Mouse (Mus musculus) layer of hippocampus, postnatal 36 days (tissue): Measurements from ENCODE around the gene Ksr2. TPM values are rescaled to one million over a fixed set of nuclear protein-coding genes. Genes with fewer than 3 reads are reported as not detected.
A peak's percentile ranks its signal among the peaks of the same experiment; 100 is the strongest.

Experiments used
- DNase-seq, 2 experiments: peaks; one replicate each; pipeline ENCODE4 v3.0.0; 2022
- total RNA-seq, 2 experiments: library from RNA; stranded (reverse); gene quantifications; 2 replicates each; pipeline ENCODE4 v1.2.3; 2021

Gene Ksr2
- total RNA-seq, 2 experiments from 2014 or later = 34.6 to 42.0 TPM

DNA sequence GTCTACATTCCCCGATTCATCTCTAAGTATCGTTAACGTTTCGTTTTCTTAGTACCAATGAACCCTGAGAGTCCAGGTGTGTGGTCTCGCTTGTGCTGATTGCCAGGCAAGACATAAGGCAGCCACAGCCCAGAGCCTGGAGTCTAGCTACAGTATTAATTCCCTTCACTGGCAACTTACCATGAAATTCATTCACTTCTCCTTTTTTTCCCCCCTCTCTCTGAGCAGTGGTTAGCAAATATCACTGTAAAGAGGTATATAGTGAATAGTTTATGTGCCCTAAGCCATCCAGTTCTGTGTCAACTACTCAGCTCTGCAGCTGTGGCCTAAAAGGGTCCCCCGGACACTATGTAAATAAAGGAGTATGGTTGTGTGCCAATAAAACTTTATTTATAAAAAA is 71.6 kb downstream of the Ksr2 start:
- no peak for DNase-seq

DNA sequence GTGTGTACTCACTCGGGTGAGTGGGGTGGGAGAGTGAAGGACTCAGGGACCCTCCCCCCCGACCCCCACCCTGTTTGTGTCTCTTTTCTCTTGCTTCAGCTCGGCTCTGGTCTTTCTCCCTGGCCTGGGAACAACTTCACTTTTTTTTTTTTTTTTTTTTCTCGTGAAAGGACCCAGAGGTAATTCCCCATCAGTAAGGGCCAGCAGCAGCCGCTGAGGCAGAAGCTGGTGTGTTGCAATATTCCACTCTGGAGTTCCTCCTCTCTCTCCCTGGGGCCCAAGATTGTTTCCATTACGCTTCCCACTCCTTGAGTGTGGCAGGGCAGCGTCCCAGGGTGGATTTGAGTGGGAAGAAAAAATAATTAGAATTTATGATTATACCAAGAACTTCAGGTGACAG is 72.3 kb downstream of the Ksr2 start:
- DNase-seq = no peak

DNA sequence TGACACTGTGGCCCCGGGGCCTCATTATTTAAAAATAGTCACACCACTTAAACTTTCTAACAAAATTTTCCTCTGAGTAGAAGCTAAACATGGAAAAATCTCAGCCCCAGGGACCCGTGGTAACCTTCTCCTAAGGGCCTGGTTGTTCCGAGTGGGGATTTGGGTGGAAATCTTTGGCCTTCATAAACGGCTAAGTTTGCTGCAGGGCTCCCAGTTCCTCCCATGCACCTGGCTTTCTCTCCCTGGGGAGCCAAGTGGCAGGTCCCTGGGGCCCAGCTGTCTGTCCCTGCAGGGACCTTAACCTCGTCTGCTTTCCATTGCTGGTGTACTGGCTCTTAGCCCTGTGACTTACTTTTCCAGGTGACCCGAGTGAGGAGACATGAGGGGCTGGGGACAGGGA is 74.4 kb downstream of the Ksr2 start:
- no peak for DNase-seq

DNA sequence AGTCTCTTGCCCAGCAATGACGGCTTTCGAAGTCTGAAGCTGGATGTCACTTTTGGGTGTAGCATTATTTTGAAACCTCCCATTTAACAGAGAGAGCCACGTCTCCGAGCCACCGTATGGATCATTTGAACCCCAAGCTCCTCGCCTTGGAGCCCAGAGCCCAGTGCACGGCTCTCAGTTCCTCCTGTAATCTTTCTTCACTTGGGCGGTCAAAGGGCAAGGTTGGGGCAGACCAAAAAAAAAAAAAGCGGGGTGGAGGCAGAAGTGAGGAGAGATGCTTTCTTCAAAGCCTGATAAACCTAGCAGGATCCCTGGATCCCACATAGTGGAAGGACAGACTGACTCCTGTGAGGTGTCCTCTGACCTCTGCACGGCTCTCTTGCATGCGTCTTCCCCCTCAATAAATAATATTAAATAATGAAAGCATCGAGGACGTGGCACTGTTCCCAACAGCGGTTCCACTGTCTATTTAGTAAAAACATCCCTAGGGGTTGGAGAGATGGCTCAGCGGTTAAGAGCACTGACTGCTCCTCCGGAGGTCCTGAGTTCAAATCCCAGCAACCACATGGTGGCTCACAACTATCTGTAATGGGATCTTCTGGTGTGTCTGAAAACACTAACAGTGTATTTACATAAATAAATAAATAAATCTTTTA is 75.0 kb downstream of the Ksr2 start:
- no peak for DNase-seq

DNA sequence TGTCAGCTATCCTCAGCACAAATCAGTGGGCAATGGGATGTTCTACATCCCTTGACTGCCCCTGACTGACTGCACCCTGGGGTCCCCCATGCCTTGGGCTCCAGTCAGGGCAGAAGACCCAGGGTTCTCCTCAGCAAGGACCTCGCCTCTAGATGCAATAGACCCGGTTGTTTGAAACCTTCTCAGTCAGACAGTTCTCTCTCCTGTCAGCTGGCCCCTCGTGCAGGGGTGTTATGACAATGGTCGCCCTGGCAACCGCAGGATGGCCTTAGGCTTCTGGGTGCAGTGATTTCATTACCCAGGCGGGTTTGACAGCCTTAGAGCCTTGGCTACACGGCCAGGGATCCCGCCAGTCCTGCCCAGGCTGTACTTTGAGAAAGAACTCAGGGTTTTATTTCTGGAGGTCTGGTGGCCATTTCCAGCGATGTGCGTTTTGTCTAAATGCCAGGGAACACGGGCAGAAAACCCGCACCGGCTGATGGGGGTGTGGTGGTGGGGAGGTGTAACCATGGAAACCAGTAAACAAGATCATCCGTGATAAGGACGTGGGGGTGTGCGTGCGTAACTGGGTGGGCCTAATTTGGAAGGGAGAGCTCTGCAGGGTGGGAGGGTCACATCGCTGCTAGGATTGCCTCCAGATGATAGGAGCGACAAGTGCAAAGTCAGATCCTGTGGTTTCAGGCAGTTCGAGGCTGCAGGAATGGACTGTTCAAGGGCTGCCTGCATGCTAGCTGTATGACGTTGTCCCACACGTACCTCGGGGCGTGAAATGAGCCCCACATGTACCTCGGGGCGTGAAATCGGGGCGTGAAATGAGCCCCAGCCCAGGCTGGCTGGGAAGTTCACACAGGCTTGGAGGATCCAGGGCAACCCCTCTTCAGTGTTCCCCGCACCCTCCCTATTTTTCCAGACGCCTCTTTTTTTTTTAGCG is 79.4 kb downstream of the Ksr2 start:
- DNase-seq = peak; percentile 64 to 66

DNA sequence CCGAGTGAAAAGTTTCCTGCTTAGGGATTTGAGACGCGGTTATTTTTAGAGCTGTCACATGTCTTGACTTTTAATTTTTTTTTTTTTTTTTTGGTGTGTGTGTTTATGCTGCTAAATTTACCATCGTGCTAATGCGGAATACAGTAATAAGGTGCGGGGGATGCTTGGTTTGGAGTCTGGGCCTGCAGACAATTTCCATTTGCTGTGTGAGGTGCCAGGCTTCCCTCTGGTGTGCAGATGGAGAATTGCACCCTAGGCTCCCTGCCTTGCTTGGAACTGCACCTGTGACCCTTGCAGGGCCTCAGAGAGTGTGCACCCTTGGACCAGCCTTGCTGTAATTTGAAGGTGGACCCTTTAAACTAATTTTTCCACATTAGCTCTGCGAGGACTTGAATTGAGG is 80.1 kb downstream of the Ksr2 start:
- DNase-seq = peak; percentile 63 to 68

DNA sequence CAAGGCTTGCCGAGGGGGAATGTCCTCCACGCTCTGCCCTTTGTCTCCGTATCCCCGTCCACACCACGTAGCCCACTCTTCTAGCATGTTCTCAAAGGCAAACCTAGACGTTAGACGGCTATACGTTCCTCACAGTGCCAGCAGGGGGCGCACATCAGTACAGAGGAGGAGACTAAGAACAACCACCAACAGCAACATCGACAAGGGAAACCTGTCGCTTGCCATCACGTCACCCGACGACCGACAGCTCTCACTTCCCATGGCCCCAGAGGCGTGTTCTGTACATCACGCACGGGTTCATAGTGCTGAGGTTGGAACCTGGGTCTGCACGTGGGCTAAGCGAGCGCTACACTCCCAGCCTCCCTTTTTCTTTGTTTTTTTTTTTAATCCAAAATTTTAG is 83.3 kb downstream of the Ksr2 start:
- DNase-seq = no peak

DNA sequence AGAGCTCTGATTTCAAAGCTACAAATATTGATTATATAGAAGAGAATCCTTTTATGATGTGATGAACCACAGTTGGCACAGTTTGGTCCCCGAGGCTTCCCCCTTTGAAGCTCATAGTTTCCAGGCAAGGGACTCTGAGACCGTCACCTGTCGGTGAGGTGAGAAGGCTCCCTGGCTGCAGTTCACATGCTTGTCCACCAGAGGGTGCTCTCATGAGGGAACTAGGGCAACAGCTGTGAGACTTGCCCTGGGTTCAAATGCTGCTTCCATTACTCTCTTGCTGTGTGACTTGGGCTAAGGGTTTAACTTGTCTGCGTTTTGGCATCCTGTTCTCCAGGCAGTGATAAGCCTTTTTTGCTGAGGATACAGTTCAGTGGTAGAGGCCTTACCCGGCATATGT is 88.8 kb downstream of the Ksr2 start:
- no peak for DNase-seq

DNA sequence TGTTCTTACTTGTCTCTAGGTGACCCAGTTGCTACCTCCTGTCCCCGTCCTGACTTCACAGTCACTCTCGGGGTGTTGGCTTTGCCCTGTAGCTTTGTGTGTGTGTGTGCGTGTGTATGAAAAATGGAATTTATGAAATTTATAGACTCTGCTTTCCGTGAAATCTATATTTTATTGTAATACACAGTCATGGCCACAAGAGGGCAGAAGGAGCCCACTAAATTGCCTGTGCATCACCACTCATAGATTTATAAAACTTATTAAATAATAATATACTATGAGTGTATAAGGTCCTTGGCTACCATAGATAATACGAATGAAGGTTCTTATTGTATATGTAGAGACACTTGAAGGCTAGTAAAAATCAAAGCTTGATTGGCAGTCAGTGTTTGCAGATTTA is 90.6 kb downstream of the Ksr2 start:
- no peak for DNase-seq

DNA sequence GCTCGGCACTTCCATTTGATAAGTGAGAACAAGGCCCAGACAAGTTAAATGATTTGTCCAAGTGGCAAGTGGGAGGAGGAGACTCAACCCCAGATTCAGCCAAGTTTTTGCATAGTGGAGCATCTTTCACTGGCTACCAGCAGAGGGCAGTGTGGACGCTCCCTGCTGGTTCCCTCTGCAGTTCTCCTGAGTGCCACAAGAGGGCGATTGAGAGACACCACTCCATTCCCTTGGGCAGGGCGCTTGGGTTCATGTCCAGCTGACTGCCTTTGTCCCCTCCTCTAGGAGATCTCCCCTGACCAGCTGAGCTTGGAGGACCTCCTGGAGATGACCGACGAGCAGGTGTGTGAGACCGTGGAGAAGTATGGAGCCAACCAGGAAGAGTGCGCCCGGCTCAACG is 91.4 kb downstream of the Ksr2 start:
- peak; percentile 53 to 70 for DNase-seq

DNA sequence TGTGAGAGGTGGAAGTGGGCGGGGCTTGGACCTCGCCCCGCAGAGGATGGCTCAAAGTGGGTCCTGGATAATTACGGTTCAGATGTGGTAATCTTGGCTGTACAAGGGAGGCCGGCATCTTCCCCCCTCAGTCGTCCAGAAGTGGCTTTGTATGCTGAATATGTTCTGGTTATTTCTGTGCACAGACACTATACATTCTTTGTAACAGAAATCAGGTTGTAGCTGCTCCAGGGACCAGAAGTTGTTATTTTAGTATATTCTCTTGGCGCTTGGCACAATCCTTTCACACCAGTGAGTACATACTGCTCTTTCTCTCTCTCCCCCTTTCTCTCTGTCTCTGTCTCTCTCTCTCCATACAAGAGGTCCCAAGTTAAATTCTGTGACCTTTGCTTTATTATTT is 92.0 kb downstream of the Ksr2 start:
- no peak for DNase-seq

DNA sequence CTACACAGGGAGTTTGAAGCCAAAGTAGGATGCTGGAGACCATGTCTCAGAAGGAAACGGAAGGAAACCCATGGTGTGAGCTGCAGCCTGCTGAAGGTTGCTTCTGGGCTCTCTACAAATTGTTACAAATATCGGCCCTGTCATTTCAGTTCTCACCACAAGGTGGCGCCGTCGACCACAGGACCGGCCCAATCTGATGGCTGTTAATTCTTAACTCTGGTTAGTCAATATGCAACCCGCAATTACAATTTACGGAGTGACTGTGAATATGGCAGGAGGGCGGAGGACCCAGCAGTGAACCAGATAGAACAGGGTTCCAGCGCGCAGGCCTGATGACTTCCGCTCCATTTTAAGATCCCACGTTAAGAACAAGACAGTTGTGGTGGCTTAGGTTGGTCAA is 92.6 kb downstream of the Ksr2 start:
- DNase-seq = peak; percentile 38 to 53

DNA sequence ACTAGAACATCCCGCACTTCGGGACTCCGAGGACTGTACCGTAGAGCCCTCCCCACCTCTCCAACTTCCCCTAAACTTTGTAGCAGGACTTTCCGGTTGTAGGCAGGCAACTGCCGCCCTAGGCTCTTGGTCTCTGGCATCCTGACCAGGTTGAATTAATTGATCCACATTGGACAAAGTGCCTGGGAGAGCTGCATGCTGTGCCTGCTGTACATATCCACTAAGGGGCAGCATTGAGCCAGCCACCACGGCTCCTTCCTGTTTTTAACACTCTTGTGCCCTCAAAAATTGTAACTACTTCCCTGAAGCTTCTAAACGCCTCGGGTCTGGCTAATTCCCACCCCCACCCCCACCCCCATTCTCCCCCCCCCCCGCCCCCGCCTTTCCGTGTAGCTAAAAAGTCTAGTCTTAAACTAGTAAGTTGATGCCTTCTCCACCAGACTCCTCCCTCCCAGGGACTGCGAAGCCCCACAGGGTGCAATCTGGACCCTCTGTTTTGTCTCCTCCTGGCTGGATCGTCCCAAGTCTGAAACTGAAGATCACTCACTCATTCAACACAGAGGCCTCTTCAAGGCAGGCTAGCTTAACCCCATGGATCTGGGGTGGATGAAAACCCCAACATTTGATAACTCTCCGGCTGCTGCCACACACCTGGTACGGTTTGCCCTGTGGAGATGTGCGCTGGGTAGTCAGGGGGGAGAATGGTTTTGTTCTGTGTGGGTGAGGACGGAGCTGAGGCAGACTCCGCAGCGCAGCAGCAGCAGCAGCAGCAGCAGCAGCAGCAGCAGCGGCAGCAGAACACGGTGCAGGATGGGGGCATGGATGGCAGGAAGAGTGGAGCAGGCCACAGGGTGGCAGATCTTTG is 95.9 kb downstream of the Ksr2 start:
- DNase-seq = peak in 1 of 2 experiments; percentile 32

DNA sequence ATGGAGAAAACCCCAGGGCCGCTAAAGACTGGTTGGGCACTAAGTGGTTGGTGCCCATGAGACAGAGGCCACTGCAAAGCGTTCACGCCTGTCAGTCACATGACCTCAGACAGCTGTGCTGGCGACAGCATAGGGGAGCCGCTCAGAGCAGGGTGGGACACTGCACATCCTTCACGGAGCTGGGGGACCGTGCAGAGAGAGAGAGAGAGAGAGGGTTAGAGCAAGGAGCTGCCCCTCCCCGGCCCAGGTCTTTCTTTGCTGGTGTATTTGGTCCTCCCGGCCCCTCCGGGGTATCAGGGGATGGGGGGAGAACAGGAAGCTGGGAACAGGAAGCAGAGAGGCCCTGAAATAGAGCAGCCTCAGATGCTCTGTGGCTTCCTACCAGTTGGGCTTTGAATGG is 97.1 kb downstream of the Ksr2 start:
- no peak for DNase-seq

DNA sequence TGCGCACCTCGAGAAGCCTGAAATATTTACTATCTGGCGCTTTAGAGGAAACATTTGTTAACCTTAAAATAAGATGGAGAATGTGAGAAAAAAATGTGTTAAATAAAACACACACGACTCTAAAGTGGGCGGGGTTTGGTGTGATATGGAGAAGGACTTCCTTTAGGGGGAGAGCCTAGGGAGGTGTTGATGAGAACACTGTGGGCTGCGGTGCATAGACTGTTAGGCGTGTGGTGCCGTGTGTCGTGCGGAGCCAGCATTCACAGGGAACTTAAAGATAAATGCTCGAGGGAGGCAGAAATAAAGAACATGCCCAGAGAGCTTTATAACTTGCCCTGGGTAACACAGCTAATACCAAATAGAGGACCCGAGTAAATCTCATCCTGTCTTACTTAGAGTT is 101.6 kb downstream of the Ksr2 start:
- no peak for DNase-seq

DNA sequence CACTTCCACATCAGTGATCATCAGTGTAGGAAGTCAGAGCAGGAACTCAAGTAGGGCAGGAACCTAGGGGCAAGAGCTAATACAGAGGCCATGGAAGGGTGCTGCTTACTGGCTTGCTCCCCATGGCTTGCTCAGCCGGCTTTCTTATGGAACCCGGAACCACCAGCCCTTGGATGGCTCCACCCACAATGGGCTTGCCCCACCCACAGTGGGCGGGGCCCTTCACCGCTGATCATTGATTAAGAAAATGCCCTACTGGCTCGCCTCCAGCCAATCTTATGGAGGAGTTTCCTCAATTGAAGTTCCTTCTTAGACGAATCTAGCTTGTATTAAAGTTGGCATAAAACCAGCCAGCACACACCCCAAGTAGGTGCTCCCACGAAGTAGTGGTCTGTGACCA is 102.1 kb downstream of the Ksr2 start:
- no peak for DNase-seq

DNA sequence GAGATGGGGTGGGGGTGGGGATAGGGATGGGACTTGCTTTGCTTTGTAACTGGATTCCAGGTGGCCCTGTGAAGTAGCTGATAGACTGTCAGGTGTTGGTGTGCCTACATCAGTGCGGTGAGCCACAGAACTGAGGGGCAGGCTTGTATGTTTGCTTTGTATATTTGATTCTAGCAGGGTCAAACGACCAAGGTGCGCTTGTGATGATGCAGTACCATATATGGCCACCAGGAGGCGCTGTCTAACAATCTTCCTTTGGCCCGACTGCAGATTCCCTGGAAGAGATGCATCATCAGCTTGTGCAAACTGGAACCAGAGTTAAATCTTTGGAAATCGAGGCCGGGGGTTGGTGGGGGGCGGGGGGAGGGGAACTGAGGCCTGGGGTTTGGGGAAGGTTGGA is 102.8 kb downstream of the Ksr2 start:
- DNase-seq = peak; percentile 56 to 60

DNA sequence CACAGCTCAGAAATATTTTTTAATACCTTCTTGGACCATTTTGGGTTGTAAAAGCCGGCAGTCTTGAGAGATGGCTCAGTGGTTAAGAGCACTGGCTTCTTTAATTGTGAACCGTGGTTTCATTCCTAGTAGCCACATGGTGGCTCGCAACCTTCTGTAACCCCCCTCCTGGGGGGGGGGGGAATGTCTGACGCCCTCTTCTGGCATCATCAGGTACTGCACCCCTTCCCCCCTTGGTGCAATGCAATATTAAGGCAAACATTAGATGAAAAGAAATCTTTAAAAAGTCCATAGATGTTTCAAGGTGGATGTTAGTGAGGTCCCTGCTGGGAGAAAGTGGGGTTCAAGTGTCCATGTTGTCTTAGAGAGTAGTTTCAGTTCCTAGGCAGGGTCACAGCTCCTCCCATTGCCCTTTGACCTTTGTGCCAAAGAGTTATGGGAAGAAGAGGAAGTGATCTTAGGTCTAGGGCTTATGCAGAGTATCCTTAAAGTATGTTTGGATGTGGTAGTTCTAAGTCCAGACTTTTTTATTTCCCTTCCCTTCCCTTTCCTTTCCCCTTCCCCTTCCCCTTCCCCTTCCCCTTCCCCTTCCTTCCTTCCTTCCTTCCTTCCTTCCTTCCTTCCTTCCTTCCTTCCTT is 106.2 kb downstream of the Ksr2 start:
- DNase-seq = no peak

DNA sequence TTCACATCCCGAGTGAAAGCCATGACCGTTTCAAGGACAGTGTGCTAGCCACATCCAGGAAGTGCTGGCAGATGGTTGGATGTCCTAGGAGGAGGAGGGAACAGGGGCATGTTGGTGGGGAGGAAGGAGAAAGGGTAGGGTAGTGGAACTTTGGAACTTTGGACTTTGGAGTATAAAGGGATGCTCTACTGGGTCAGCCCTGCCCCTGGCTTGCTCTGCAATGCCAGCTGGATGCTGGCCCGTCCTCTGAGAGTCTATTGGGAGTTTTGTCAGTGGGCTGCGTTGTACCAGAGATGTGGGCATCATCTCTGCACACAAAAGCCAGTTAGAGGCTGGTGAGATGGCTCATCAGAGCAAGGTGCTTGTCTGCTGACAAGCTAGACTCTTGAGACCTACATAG is 107.4 kb downstream of the Ksr2 start:
- DNase-seq = no peak

DNA sequence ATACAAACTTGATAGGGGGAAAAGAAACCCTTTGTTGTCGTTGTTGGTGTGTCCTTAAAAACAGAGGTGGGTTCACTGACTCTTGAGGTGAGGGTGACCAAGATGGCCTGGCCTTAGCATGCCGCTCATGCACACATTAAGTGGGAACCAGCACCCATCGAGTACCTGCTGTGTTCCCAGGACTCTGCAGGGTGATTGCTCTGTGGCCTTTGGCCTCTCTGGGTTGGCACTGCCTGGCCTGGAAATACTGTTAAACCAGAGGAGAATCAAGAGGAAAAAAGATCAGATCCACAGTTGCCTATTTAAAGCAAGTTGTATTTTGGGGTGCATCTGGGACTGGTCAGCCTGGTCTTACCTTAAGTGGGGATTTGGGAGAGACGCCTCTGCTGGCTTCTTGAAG is 107.9 kb downstream of the Ksr2 start:
- DNase-seq = no peak

DNA sequence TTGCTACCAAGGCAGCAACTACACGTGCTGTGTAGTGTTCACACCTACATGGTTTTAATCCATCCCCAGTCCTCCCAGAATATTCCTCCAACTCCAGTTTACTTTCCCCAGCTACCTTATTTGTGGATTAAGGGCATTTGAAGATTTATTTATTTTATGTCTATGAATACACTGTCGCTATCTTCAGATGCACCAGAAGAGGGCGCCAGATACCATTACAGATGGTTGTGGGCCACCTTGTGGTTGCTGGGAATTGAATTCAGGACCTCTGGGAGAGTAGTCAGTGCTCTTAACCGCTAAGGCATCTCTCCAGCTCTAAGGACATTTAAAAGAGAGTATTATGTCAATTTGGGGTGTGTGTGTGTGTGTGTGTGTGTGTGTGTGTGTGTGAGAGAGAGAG is 108.7 kb downstream of the Ksr2 start:
- DNase-seq = no peak

DNA sequence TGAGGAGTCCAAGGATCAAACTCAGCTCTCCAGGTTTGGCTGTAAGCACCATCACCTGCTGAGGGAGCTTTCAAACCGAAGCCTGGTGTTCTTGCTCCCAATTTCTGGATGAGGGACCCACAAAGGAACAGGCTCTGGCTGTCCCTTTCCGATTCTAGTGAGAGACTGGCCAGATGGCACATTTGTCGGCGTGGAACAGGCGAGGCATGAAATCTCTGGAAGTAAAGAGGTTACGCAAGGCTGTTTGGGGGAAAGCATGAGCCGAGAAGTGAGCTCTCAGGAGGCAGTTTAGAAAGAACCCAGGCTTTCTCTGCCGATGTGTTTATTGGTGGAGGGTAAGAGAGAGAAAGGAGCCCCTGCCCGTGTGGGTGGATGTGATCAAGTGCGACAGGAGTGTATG is 109.2 kb downstream of the Ksr2 start:
- DNase-seq = peak; percentile 33 to 39

DNA sequence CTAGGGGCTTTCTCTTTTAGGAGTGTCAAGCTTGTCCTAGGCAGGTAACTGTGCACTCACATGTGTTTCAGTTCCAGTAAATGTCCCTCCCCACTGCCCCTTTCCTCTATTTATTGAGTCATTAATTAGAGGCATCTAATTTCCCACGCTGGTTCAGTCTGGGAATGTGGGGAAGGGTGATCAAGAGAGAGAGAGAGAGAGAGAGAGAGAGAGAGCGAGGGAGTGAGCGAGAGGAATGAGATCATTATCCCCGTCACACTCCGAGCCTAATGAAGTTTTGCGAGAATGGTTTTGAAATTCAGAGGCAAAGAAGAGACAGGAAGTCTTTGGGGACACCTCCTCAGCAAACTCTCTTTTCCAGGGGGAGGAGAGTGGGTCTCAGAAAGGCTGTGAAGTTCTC is 117.2 kb downstream of the Ksr2 start:
- no peak for DNase-seq
